Mouse (Mus musculus): ENCODE data around the gene Iqcn. TPM values are rescaled to one million over a fixed set of nuclear protein-coding genes. Genes with fewer than 3 reads are reported as not detected.

Gene Iqcn
- not detected for total RNA-seq (2021)

GRCm38 (mm10) chr8:70703287-70703686 lies at the start of gene Iqcn:
Gene Iqcn (plus strand): TSS chr8:70703457.
- no peak for DNase-seq (ENCODE audit: low spot score)
- intact Hi-C loops (cut with DNase I): no loop called here

- intact Hi-C loops (cut with DNase I): loop anchor here (5.0 kb wide), 1 partner anchor 42 kb away; no protein-coding TSS in a partner anchor
- DNase-seq (ENCODE audit: low spot score): no peak
Measured at GRCm38 (mm10) chr8:70654121-70654520, 49.1 kb upstream of the Iqcn start.

- intact Hi-C loops (cut with DNase I): no loop called here
- DNase-seq (ENCODE audit: low spot score): no peak
Measured at GRCm38 (mm10) chr8:70655469-70655868, 47.8 kb upstream of the Iqcn start.

- intact Hi-C loops (cut with DNase I): no loop called here
Measured at GRCm38 (mm10) chr8:70656193-70656790, 47.0 kb upstream of the Iqcn start.

GRCm38 (mm10) chr8:70657214-70657613 lies 46.0 kb upstream of the Iqcn start:
- intact Hi-C loops (cut with DNase I): no loop called here
- DNase-seq (ENCODE audit: low spot score): no peak

More at GRCm38 (mm10) chr8:70656193-70656790, 47.0 kb upstream of the Iqcn start:
- DNase-seq (ENCODE audit: low spot score): no peak

GRCm38 (mm10) chr8:70657739-70658138 lies 45.5 kb upstream of the Iqcn start:
- intact Hi-C loops (cut with DNase I): no loop called here
- DNase-seq (ENCODE audit: low spot score): no peak

GRCm38 (mm10) chr8:70658897-70659603 lies 44.2 kb upstream of the Iqcn start:
- DNase-seq (ENCODE audit: low spot score): no peak

GRCm38 (mm10) chr8:70659604-70660272 lies 43.5 kb upstream of the Iqcn start:
- intact Hi-C loops (cut with DNase I): no loop called here
- DNase-seq (ENCODE audit: low spot score): peak; percentile 85

More at GRCm38 (mm10) chr8:70658897-70659603, 44.2 kb upstream of the Iqcn start:
- intact Hi-C loops (cut with DNase I): no loop called here

GRCm38 (mm10) chr8:70660273-70660725 lies 43.0 kb upstream of the Iqcn start, which contains the start of gene Pgpep1:
Gene Pgpep1 (minus strand): TSS chr8:70660388.
- no peak for DNase-seq (ENCODE audit: low spot score)
- intact Hi-C loops (cut with DNase I): no loop called here

GRCm38 (mm10) chr8:70663691-70664090 lies 39.6 kb upstream of the Iqcn start:
- intact Hi-C loops (cut with DNase I): no loop called here
- DNase-seq (ENCODE audit: low spot score): no peak

- intact Hi-C loops (cut with DNase I): no loop called here
- no peak for DNase-seq (ENCODE audit: low spot score)
Measured at GRCm38 (mm10) chr8:70664631-70665030, 38.6 kb upstream of the Iqcn start.

GRCm38 (mm10) chr8:70665599-70665998 lies 37.7 kb upstream of the Iqcn start:
- DNase-seq (ENCODE audit: low spot score): no peak
- intact Hi-C loops (cut with DNase I): no loop called here

GRCm38 (mm10) chr8:70667071-70667470 lies 36.2 kb upstream of the Iqcn start:
- DNase-seq (ENCODE audit: low spot score): peak; percentile 67
- intact Hi-C loops (cut with DNase I): no loop called here

GRCm38 (mm10) chr8:70671615-70672324 lies 31.5 kb upstream of the Iqcn start:
- peak; percentile 60 for DNase-seq (ENCODE audit: low spot score)
- intact Hi-C loops (cut with DNase I): no loop called here

- no peak for DNase-seq (ENCODE audit: low spot score)
- intact Hi-C loops (cut with DNase I): loop anchor here (1.0 kb wide), 1 partner anchor 28 kb away; no protein-coding TSS in a partner anchor
Measured at GRCm38 (mm10) chr8:70672325-70673078, 30.8 kb upstream of the Iqcn start.

- intact Hi-C loops (cut with DNase I): loop anchor here (1.0 kb wide), 1 partner anchor 27 kb away; no protein-coding TSS in a partner anchor
- peak; percentile 96 for DNase-seq (ENCODE audit: low spot score)
Measured at GRCm38 (mm10) chr8:70673079-70673856, 30.0 kb upstream of the Iqcn start, which contains the start of gene Lsm4. Gene Lsm4 (plus strand): TSS chr8:70673248.

- DNase-seq (ENCODE audit: low spot score): no peak
- intact Hi-C loops (cut with DNase I): no loop called here
Measured at GRCm38 (mm10) chr8:70674109-70674508, 29.1 kb upstream of the Iqcn start.

- intact Hi-C loops (cut with DNase I): no loop called here
Measured at GRCm38 (mm10) chr8:70674716-70675115, 28.5 kb upstream of the Iqcn start.

GRCm38 (mm10) chr8:70675336-70675735 lies 27.9 kb upstream of the Iqcn start:
- DNase-seq (ENCODE audit: low spot score): no peak
- intact Hi-C loops (cut with DNase I): no loop called here

More at GRCm38 (mm10) chr8:70674716-70675115, 28.5 kb upstream of the Iqcn start:
- DNase-seq (ENCODE audit: low spot score): no peak

All from heart, postnatal 25 days (tissue).